Mouse (Mus musculus) embryonic stem cell, embryonic (primary cell): ENCODE results near the gene Fgg.

Source experiments
- CTCF ChIA-PET, 4 experiments: fragments of 300-600 bp in 2 of 4; fragments of 350-600 bp in 2 of 4; sonication (Branson Sonifier 250); formaldehyde crosslinking; loops; one replicate each; lab custom pipeline; 2022; ENCODE audit warnings: inconsistent platforms in 2 of 4; lab: Charles Lee
- POLR2A ChIA-PET, 4 experiments: fragments of 300-600 bp in 2 of 4; fragments of 350-600 bp in 2 of 4; sonication (Branson Sonifier 250); formaldehyde crosslinking; loops; one replicate each; lab custom pipeline; 2022; ENCODE audit warnings: antibody characterized with exemption in 4 of 4, inconsistent platforms in 1 of 4; lab: Charles Lee

Fgg gene

GRCm38 (mm10) chr3:83053126-83053525, 45.6 kb downstream of the Fgg start:
- CTCF ChIA-PET: interaction anchor here in 3 of 4 experiments (0.8 to 4.2 kb wide), 10 partner anchors 15 to 176 kb away, joined by 3 to 34 read pairs (median 4); partner anchors contain the start of gene Fga (in 1 of the 3)

GRCm38 (mm10) chr3:83053758-83054157, 46.2 kb downstream of the Fgg start:
- POLR2A ChIA-PET: interaction anchor here in 2 of 4 experiments (0.5 to 1.7 kb wide), 7 partner anchors 9 to 55 kb away, joined by 3 to 7 read pairs (median 4); no protein-coding TSS in a partner anchor
- CTCF ChIA-PET: interaction anchor here (0.6 to 4.2 kb wide), 16 partner anchors 16 to 980 kb away, joined by 3 to 34 read pairs (median 3); partner anchors contain the start of gene Fga (in 1 of the 4)

More at GRCm38 (mm10) chr3:83053126-83053525, 45.6 kb downstream of the Fgg start:
- POLR2A ChIA-PET: interaction anchor here in 2 of 4 experiments (1.1 to 2.1 kb wide), 6 partner anchors 9 to 54 kb away, joined by 3 to 7 read pairs (median 4); no protein-coding TSS in a partner anchor

GRCm38 (mm10) chr3:83054759-83055158, 47.2 kb downstream of the Fgg start:
- ChIA-PET CTCF (interaction anchor here in 3 of 4 experiments (0.8 to 4.2 kb wide), 14 partner anchors 12 to 178 kb away, joined by 3 to 34 read pairs (median 3); partner anchors contain the start of genes Fga (in 1 of the 3) and Fgg (in 1 of the 3)), POLR2A (interaction anchor here in 3 of 4 experiments (0.5 to 1.8 kb wide), 25 partner anchors 11 to 1182 kb away, joined by 3 to 18 read pairs (median 4); partner anchors contain the start of genes Fgg (in 2 of the 3) and Fga (in 1 of the 3))

GRCm38 (mm10) chr3:83055281-83056038, 47.9 kb downstream of the Fgg start, which contains the start of gene Plrg1:
Gene Plrg1, plus strand, starts transcription at chr3:83055522.
- POLR2A ChIA-PET: interaction anchor here in 3 of 4 experiments (0.6 to 1.8 kb wide), 25 partner anchors 10 to 694 kb away, joined by 3 to 18 read pairs (median 4); partner anchors contain the start of genes Fgg (in 2 of the 3) and Fga (in 1 of the 3)
- CTCF ChIA-PET: interaction anchor here in 2 of 4 experiments (0.8 to 4.2 kb wide), 12 partner anchors 12 to 178 kb away, joined by 3 to 34 read pairs (median 3); partner anchors contain the start of gene Fgg (in 1 of the 2)

GRCm38 (mm10) chr3:83057046-83057445, 49.5 kb downstream of the Fgg start:
- ChIA-PET POLR2A (interaction anchor here in 1 of 4 experiments (1.2 to 1.5 kb wide), 2 partner anchors 11 to 16 kb away, joined by 3 to 4 read pairs; no protein-coding TSS in a partner anchor), CTCF (no interaction called here)
